Mouse (Mus musculus) brain, adult 2 months (tissue): ENCODE results near the gene Gpr179.
"Not testable (repeated sequence)": the region's sequence is repeated elsewhere in the genome, so short reads cannot be mapped to it uniquely, and the experiment has no call there.

ENCODE experiments used
- DNase-seq: peaks from one replicate; pipeline ENCODE4 v3.0.0; 2011; ENCODE audit warnings: low read depth, low spot score

Gene Gpr179

GRCm38 (mm10) chr11:97321197-97321596 is 30.7 kb downstream of the Gpr179 start:
- no peak for DNase-seq

- DNase-seq: peak; percentile 98
These were observed 36.1 kb downstream of the Gpr179 start, which contains the start of gene Mrpl45 for GRCm38 (mm10) chr11:97315504-97316503. TSS of gene Mrpl45 (plus strand) at chr11:97315716.

GRCm38 (mm10) chr11:97314751-97315503 is 37.0 kb downstream of the Gpr179 start:
- no peak for DNase-seq

- no peak for DNase-seq
These were observed 37.8 kb downstream of the Gpr179 start for GRCm38 (mm10) chr11:97314110-97314509.

GRCm38 (mm10) chr11:97312871-97313270 is 39.0 kb downstream of the Gpr179 start:
- DNase-seq: not testable (repeated sequence)

DNA sequence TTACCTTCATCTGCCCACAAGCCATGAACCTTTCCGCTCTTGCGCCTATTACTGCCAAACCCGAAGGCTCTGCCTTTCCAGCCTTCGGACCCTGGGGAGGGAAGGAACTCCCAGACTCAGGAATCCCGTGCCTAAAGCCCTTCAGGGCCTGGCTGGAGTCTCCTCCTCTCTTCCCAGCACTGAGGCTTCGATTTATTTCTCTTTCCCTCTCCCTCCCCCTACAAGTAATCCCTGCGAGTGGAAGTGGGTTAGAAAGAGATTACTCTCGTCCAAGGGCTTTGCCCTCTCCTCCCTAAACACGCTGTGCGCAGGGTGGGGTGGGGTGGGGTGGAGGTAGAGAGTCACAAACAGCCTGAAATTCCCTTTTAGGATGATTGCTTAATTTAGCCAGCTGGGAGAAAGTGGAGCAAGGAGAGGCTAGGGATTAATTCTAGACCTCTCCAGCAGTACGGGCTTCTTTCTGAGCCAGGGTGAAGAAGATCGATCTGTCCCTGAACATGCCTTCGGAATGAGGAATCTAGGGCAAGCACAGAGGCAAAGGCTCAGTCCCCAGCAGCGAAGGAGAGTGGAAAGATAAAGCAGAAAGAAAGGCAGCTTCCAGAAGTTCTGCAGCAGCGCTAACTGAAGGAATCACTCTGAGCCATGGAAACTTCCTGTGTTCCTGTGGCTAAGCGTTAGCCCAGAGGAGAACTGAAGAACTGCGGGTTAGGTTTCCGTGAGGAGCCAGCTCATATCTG is 40.8 kb downstream of the Gpr179 start:
- DNase-seq: peak; percentile 75

GRCm38 (mm10) chr11:97309911-97310571 is 41.8 kb downstream of the Gpr179 start:
- peak; percentile 97 for DNase-seq

- peak; percentile 79 for DNase-seq
These were observed 42.4 kb downstream of the Gpr179 start for GRCm38 (mm10) chr11:97309451-97309836.

DNA sequence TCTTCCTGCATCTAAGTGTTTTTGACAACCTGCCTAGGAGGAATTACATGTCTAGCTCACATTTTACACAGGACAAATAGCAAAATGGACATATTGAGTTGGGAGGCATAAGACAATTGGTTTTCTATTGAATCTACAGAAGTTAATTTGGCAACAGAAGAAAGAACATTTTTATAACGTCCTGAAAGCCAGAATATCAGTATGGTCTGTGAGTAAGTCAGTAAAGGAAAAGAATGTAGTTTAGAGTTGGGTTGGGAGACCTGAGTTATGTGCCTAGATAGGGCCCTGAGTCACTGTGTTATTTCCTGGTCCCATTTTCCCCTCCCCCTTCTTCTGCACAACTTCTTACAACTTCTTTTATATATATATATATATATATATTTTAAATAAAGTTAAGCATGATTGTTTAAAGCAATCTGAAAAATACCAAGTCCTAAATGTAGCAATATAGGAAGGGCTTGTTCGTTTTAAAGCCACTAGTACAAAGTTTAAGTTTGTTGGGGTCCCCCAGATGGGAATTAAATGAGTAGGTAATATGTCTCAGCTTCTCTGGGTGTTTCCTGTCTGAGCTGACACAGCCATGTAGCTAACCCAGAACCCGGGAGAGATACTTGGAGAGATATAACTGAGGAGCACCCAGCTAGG is 42.9 kb downstream of the Gpr179 start:
- DNase-seq: no peak

DNA sequence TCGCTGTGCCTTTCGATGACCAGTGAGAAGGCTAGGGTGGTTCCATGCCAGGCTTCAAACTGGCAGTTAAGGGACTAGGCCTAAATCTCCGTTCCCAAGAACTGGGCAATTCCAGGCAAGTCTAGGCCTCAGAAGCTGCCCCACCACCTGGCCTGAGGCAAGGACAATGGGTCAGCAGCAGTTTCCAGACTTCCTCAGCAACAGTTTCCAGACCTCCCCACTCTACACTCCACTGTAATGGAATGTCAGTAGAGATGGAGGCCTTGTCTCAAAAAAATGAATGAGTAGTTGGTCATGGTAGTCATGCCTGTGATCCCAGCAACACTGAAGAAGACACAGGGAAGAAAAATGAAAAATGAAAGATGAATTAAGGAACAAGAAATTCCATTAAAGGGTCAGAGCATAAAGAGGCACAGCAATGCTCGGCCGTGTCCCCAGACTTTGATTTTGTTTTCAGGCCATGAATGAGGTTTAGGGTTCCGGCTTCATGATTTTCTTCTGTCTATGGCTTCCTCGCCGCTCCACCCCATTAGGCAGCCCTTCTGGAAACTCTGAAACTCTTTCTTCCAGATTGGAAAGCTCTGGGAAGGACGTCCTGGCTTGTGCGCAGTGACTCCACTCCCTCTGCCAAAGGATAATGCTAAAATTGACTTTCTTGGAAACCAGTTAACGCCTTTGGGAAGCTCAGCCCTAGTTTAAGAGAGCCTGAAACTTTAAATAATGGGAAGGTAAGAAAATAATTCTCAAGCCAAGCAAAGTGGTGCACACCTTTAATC is 44.4 kb downstream of the Gpr179 start:
- DNase-seq: no peak

DNA sequence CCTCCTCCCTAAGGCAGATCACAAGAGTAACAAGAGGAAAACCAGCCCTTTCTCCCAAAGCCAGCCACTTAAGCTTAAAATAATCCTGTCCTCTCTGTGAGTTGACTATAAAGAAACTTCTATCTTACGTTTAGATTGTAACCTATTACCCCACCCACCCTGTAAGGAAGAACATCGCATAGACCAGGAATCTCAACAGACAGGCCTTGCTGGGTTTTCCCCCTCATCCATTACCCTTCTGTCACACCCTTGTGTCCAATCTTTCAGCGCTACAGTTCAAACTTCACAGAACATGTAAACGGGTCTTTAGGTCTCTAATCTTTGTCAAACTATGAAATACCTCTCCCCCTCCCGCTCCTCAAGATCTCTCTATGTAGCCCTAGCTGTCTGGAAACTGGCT is 47.2 kb downstream of the Gpr179 start:
- no peak for DNase-seq

DNA sequence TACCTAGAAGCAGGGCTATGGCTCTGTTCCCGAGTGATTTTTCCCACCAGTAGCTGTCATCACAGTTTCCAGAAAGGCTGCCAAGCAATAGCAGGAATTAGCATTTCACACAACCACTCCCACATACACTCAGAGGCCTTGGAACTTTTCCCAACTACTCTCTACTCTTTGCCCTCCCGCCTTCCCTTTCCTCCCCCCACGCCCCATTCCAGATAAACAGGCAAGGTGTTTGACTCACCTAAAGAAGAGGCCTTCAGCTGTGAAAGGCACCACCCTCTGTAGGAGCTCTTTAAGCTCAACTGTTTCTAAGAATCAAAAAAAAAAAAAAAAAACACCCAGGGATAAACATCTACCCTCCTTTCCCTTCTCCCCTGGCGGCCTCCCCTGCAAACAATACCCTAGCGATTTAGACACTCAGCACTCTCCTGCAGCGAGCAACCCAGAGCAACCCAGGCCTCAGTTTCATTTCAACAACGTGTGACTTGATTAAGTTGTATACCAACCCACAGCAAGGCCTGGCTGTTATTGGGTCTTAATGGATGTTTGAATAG is 49.6 kb downstream of the Gpr179 start:
- peak; percentile 81 for DNase-seq

- no peak for DNase-seq
These were observed 50.5 kb downstream of the Gpr179 start for GRCm38 (mm10) chr11:97301406-97301805.

DNA sequence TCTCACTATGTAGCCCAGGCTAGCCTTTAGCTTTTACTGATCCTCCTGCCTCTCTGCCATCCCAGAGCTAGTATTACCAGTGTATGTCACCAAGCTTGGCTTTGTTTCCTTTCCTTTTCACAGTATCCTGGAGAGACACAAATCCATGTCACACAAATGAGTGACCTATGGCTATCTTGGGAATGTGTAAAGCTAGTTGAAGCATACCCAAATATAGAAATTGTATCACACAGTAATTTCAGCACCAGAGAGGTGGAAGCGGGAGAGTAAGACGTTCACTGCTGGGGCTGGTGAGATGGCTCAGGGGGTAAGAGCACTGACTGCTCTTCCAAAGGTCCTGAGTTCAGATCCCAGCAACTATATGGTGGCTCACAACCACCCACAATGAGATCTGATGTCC is 51.9 kb downstream of the Gpr179 start:
- DNase-seq: no peak

GRCm38 (mm10) chr11:97296542-97296941 is 55.3 kb downstream of the Gpr179 start:
- no peak for DNase-seq

DNA sequence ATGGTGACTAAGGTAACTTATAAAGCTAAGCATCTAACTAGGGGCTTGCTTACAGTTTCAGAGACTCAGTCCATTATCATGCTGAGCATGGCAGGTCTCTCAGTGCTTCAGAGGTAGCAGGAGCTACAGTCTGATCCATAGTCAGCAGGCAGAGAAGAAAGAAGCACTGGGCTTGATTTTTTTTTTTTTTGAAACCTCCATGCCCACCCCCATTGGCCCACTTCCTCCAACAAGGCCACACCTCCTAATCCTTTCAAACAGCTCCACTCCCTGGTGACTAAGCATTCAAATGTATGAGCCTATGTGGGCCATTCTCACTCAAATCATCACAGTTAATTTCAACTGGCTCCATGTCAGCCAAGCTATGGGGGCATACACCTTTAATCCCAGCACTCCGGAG is 59.1 kb downstream of the Gpr179 start:
- no peak for DNase-seq

DNA sequence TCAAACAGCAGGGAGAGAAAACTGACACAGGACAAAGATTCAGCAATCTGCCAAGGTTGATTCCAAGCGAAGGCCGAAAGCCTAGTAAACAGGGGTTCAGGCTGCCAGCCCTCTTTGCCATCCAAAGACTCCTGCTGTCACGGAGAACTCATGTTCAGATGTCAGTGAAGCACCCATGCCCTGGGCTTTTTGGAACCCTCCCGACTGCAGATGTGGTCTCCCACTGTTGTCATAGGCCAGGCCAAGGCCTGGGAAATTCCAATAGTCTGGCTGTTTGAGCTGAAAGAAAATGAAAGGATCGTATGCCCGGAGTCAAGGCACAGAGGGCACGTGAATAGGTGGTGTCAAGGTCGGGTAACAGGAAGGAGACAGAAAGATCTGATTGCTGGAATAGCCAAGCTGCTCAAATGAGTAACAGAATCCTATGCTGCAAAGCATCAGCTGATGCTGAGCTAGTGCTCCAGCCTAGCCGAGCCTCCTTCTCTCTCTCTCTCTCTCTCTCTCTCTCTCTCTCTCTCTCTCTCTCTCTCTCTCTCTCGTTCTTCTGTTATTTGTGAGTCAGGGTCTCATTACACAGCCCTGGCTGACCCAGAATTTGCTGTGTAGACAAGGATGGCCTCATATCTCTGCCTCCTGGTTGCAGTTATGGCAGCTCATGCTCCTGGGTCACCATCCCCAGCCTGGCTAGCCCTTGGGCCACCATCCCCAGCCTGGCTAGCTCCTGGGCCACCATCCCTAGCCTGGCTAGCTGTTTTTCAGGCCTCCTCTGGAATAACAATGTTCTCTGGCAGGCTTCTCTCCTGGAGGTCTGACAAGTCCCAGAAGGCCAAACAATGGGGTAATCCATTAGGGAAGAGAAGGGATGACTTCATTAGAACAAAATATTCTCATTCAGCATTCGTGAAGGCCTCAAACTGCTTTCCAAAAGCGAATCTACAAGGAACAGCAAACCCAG is 62.3 kb downstream of the Gpr179 start:
- DNase-seq: peak; percentile 88

DNA sequence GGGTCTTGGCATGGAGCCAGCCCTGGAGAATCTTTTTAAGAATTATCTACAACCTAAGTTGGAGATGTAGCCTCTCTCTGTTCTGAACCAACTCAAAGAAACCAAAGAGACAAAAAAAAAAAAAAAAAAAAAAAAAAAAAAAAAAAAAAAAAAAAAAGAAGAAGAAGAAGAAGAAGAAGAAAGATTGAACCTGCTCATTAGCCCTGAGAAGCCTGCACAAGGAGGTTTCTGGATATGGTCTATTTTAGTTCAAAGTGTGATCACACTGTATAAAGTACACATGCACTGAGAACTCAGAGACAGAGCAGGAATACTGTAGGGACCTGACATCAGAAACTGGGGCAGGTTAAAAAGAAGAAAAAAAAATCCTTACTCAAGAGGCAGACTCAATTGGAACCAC is 64.2 kb downstream of the Gpr179 start:
- DNase-seq: peak; percentile 21
